Mouse (Mus musculus) spleen, adult 2 months (tissue): Measurements from ENCODE around the gene Tprg.

Source experiments
- CTCF ChIP-seq: fragments of 200-500 bp; IDR thresholded peaks from 2 replicates; pipeline ENCODE4 v1.5.1; 2011; ENCODE audit warnings: mild to moderate bottlenecking, inconsistent platforms; ENCODE audit not compliant: insufficient read depth, insufficient read length, insufficient replicate concordance; ENCODE audit errors: extremely low read depth
- POLR2A ChIP-seq: fragments of 200-500 bp; IDR thresholded peaks from 2 replicates; pipeline ENCODE4 v1.6.1; 2011; ENCODE audit warnings: low read depth, low read length, inconsistent platforms

- TF ChIP-seq CTCF (no peak), POLR2A (no peak)
These were observed 91.1 kb downstream of the Tprg start for GRCm38 (mm10) chr16:25377695-25378094.
